9 mouse cellular contexts compared by ENCODE assay signal in genomic region chr1:157256562-157256961, GRCm38 (mm10).
DNase-seq lines count a peak whose midpoint lies in the region; ATAC-seq lines count a peak whose summit lies in the region.
"Had no signal": no experiment of that assay in that cellular context is flagged by ENCODE, and none has a peak within 500 bp of the region (broad histone marks: within the 10 kb centered on the region; RNA-seq: fewer than 3 reads in every experiment).

No protein-coding gene starts in this region.

- no peak overlapping the region for H3K4me3 ChIP-seq in lung, embryonic 15.5 days
- H3K4me3 ChIP-seq in stomach, embryonic 14.5 days (ENCODE audit: low read depth, low read length): no peak overlapping the region
- H3K4me3 ChIP-seq: limb, embryonic 12.5 days had no signal

- H3K36me3 ChIP-seq in lung, embryonic 15.5 days: no peaks in the 10 kb centered on the region
- H3K36me3 ChIP-seq in stomach, embryonic 14.5 days (ENCODE audit: control insufficient read depth, insufficient read depth, low read length): no peaks in the 10 kb centered on the region
- H3K36me3 ChIP-seq: limb, embryonic 12.5 days had no signal

- intact Hi-C loops in heart, postnatal 10 days (cut with DNase I): no loop called here

- no peak overlapping the region for H3K27ac ChIP-seq in lung, embryonic 15.5 days
- no peak overlapping the region for H3K27ac ChIP-seq in stomach, embryonic 14.5 days (ENCODE audit: low read length)
- H3K27ac ChIP-seq: limb, embryonic 12.5 days had no signal

- 10% methylated on average over 4 of the region's 4 CpGs for WGBS in lung, embryonic 15.5 days
- 20% methylated on average over 4 of the region's 4 CpGs for WGBS in stomach, embryonic 14.5 days

- no peak overlapping the region for H3K4me2 ChIP-seq in lung, embryonic 15.5 days
- H3K4me2 ChIP-seq in stomach, embryonic 14.5 days (replicated peaks; ENCODE audit: low read depth, low read length): no peak overlapping the region
- H3K4me2 ChIP-seq: limb, embryonic 12.5 days had no signal

- H3K4me1 ChIP-seq in lung, embryonic 15.5 days: no peaks in the 10 kb centered on the region
- no peaks in the 10 kb centered on the region for H3K4me1 ChIP-seq in stomach, embryonic 14.5 days (ENCODE audit: control insufficient read depth, insufficient read depth, low read length)
- H3K4me1 ChIP-seq: limb, embryonic 12.5 days had no signal

- no peaks in the 10 kb centered on the region for H3K9me3 ChIP-seq in lung, embryonic 15.5 days
- H3K9me3 ChIP-seq in stomach, embryonic 14.5 days (ENCODE audit: control insufficient read depth, low read depth, low read length): no peaks in the 10 kb centered on the region
- H3K9me3 ChIP-seq: limb, embryonic 12.5 days had no signal

- H3K27me3 ChIP-seq in lung, embryonic 15.5 days: no peaks in the 10 kb centered on the region
- no peaks in the 10 kb centered on the region for H3K27me3 ChIP-seq in stomach, embryonic 14.5 days (ENCODE audit: control insufficient read depth, insufficient read depth, low read length)
- H3K27me3 ChIP-seq: limb, embryonic 12.5 days had no signal

- peak; percentile 15 for DNase-seq in adrenal gland, adult 2 months
- no peak for DNase-seq in adrenal gland, postnatal 4 days (ENCODE audit: low spot score in 2 of 2)
- peak; percentile 6 for DNase-seq in testis, postnatal 14 days (ENCODE audit: low spot score)
- DNase-seq in testis, postnatal 10 days (ENCODE audit: low spot score): no peak
- peak; percentile 57 to 66 for DNase-seq in heart, postnatal 10 days

- peak; percentile 76; the same call in 1 of the 2 replicates for ATAC-seq in lung, embryonic 15.5 days (ENCODE audit: borderline replicate concordance, extremely low read depth, low FRiP score, low TSS enrichment)
- ATAC-seq in stomach, embryonic 14.5 days (ENCODE audit: insufficient number of reproducible peaks, insufficient read depth, low FRiP score, low read depth): peak; percentile 79
- no peak for ATAC-seq in megakaryocyte progenitor cell, adult 5-6 weeks (replicated peaks; ENCODE audit: poor library complexity)

- H3K9ac ChIP-seq in lung, embryonic 15.5 days: no peak overlapping the region
- no peak overlapping the region for H3K9ac ChIP-seq in stomach, embryonic 14.5 days (replicated peaks; ENCODE audit: low read depth, low read length)
- H3K9ac ChIP-seq: limb, embryonic 12.5 days had no signal

Comparison
In these comparisons a context has a peak if more than half of its experiments do, and no peak if none do; other contexts are left out.
1. DNase-seq: peak in adrenal gland, adult 2 months (single experiment), testis, postnatal 14 days (single experiment) and heart, postnatal 10 days (2 of 2); none in adrenal gland, postnatal 4 days (0 of 2) and testis, postnatal 10 days (single experiment).